Mouse (Mus musculus) urinary bladder, adult 2 months (tissue): Measurements from ENCODE around the gene Gpr55. TPM values are rescaled to one million over a fixed set of nuclear protein-coding genes. Genes with fewer than 3 reads are reported as not detected.

ENCODE experiments used
- DNase-seq: peaks from one replicate; pipeline ENCODE4 v3.0.0; 2022; ENCODE audit warnings: low spot score
- polyA plus RNA-seq: library from polyadenylated mRNA; depleted of rRNA; stranded (reverse); fragments of >200 nt; gene quantifications from 2 replicates; pipeline ENCODE4 v1.2.3, GENCODE M21; 2012

The Gpr55 gene
- polyA plus RNA-seq, 1 experiment = 0.08 TPM

GRCm38 (mm10) chr1:85957942-85958619 lies 2.7 kb downstream of the Gpr55 start:
- DNase-seq = no peak

GRCm38 (mm10) chr1:85957290-85957689 lies 3.5 kb downstream of the Gpr55 start:
- no peak for DNase-seq

GRCm38 (mm10) chr1:85955150-85955549 lies 5.7 kb downstream of the Gpr55 start:
- DNase-seq = no peak

GRCm38 (mm10) chr1:85949085-85949684 lies 11.6 kb downstream of the Gpr55 start:
- no peak for DNase-seq

- no peak for DNase-seq
Observed at GRCm38 (mm10) chr1:85942318-85942717, 18.5 kb downstream of the Gpr55 start.

- DNase-seq = no peak
Observed at GRCm38 (mm10) chr1:85937323-85937722, 23.5 kb downstream of the Gpr55 start.

GRCm38 (mm10) chr1:85936265-85936664 lies 24.5 kb downstream of the Gpr55 start:
- DNase-seq = no peak

- no peak for DNase-seq
Observed at GRCm38 (mm10) chr1:85935148-85935852, 25.5 kb downstream of the Gpr55 start.

- DNase-seq = no peak
Observed at GRCm38 (mm10) chr1:85934560-85934959, 26.2 kb downstream of the Gpr55 start.

- no peak for DNase-seq
Observed at GRCm38 (mm10) chr1:85933631-85934465, 27.0 kb downstream of the Gpr55 start.

- DNase-seq = no peak
Observed at GRCm38 (mm10) chr1:85933226-85933625, 27.6 kb downstream of the Gpr55 start.

GRCm38 (mm10) chr1:85931170-85931569 lies 29.6 kb downstream of the Gpr55 start:
- no peak for DNase-seq

- no peak for DNase-seq
Observed at GRCm38 (mm10) chr1:85929406-85929805, 31.4 kb downstream of the Gpr55 start.

- no peak for DNase-seq
Observed at GRCm38 (mm10) chr1:85928688-85929065, 32.1 kb downstream of the Gpr55 start.

GRCm38 (mm10) chr1:85928057-85928687 lies 32.6 kb downstream of the Gpr55 start, which contains the start of gene 4933407L21Rik:
TSS of gene 4933407L21Rik (plus strand) at chr1:85928483.
- no peak for DNase-seq

GRCm38 (mm10) chr1:85925183-85925582 lies 35.6 kb downstream of the Gpr55 start:
- DNase-seq = no peak

GRCm38 (mm10) chr1:85922865-85923211 lies 38.0 kb downstream of the Gpr55 start:
- no peak for DNase-seq

GRCm38 (mm10) chr1:85922127-85922864 lies 38.5 kb downstream of the Gpr55 start:
- DNase-seq = no peak

- DNase-seq = no peak
Observed at GRCm38 (mm10) chr1:85921725-85922124, 39.1 kb downstream of the Gpr55 start.

GRCm38 (mm10) chr1:85919621-85920020 lies 41.2 kb downstream of the Gpr55 start:
- DNase-seq = no peak
